Mouse (Mus musculus) heart, embryonic 14.5 days (tissue): ENCODE data around the gene Cblc. TPM values are rescaled to one million over a fixed set of nuclear protein-coding genes. Genes with fewer than 3 reads are reported as not detected.

Experiments
- ATAC-seq: fragments of 200-750 bp; cut with Nextera tagmentation; 2 replicates; pipeline ENCODE4 v1.8.0; 2017; ENCODE audit warnings: low read depth, moderate TSS enrichment; ENCODE audit not compliant: insufficient number of reproducible peaks, insufficient read depth, low FRiP score
- H3K27ac ChIP-seq, 2 experiments: fragments of 200-500 bp in 1 of 2; fragments of 300-500 bp in 1 of 2; sonication (generic) in 1 of 2; replicated peaks in 1 of 2; 2 replicates each; pipeline ENCODE4 v1.5.1; 2012 to 2014; ENCODE audit warnings: low read depth in 2 of 2, low read length in 2 of 2, control low read depth in 1 of 2, mild to moderate bottlenecking in 1 of 2, mixed read lengths in 1 of 2; ENCODE audit not compliant: control insufficient read depth in 1 of 2, insufficient read depth in 1 of 2
- H3K27me3 ChIP-seq: fragments of 300-500 bp; sonication (generic); 2 replicates; pipeline ENCODE4 v1.6.1; 2014; ENCODE audit warnings: mild to moderate bottlenecking, low read length, control low read depth; ENCODE audit not compliant: control insufficient read depth, insufficient read depth
- H3K36me3 ChIP-seq: fragments of 300-500 bp; sonication (generic); 2 replicates; pipeline ENCODE4 v1.6.1; 2014; ENCODE audit warnings: mild to moderate bottlenecking, control low read depth, low read length, mixed read lengths; ENCODE audit not compliant: control insufficient read depth, insufficient read depth
- H3K4me1 ChIP-seq, 2 experiments: fragments of 200-500 bp in 1 of 2; fragments of 300-500 bp in 1 of 2; sonication (generic) in 1 of 2; 2 replicates each; pipeline ENCODE4 v1.6.1; 2012 to 2014; ENCODE audit warnings: low read length in 2 of 2, control low read depth in 1 of 2, mixed read lengths in 1 of 2; ENCODE audit not compliant: control insufficient read depth in 2 of 2, insufficient read depth in 2 of 2
- H3K4me2 ChIP-seq: fragments of 300-500 bp; sonication (generic); 2 replicates; pipeline ENCODE4 v1.6.1; 2014; ENCODE audit warnings: mild to moderate bottlenecking, low read length
- H3K4me3 ChIP-seq, 2 experiments: fragments of 200-500 bp in 1 of 2; fragments of 300-500 bp in 1 of 2; sonication (generic) in 1 of 2; 2 replicates each; pipeline ENCODE4 v1.5.1; 2012 to 2014; ENCODE audit warnings: low read length in 2 of 2, mild to moderate bottlenecking in 2 of 2, control low read depth in 1 of 2, low read depth in 1 of 2, moderate library complexity in 1 of 2; ENCODE audit not compliant: control insufficient read depth in 1 of 2, insufficient read depth in 1 of 2
- H3K9ac ChIP-seq: fragments of 300-500 bp; sonication (generic); 2 replicates; pipeline ENCODE4 v1.6.1; 2014; ENCODE audit warnings: mild to moderate bottlenecking, low read length
- H3K9me3 ChIP-seq: fragments of 300-500 bp; sonication (generic); 2 replicates; pipeline ENCODE4 v1.6.1; 2016; ENCODE audit warnings: low read length, control low read depth; ENCODE audit not compliant: control insufficient read depth
- WGBS: fragments of 180-500 bp; shearing (Covaris S2); extraction: QIAGEN DNeasy Blood & Tissue Kit; methylation state at CpG from one replicate; pipeline ENCODE4 v1.1.7; 2014; 5-methylcytosine and 5-hydroxymethylcytosine counted together
- polyA plus RNA-seq: library from polyadenylated mRNA; unstranded; fragments of >200 nt; fragmentation: Nextera tagmentation; extraction: Ambion mirVana; gene quantifications from 2 replicates; pipeline ENCODE4 v1.2.1, GENCODE M21; 2014

Gene Cblc
- polyA plus RNA-seq, 1 experiment from 2014 or later, result not detected

DNA sequence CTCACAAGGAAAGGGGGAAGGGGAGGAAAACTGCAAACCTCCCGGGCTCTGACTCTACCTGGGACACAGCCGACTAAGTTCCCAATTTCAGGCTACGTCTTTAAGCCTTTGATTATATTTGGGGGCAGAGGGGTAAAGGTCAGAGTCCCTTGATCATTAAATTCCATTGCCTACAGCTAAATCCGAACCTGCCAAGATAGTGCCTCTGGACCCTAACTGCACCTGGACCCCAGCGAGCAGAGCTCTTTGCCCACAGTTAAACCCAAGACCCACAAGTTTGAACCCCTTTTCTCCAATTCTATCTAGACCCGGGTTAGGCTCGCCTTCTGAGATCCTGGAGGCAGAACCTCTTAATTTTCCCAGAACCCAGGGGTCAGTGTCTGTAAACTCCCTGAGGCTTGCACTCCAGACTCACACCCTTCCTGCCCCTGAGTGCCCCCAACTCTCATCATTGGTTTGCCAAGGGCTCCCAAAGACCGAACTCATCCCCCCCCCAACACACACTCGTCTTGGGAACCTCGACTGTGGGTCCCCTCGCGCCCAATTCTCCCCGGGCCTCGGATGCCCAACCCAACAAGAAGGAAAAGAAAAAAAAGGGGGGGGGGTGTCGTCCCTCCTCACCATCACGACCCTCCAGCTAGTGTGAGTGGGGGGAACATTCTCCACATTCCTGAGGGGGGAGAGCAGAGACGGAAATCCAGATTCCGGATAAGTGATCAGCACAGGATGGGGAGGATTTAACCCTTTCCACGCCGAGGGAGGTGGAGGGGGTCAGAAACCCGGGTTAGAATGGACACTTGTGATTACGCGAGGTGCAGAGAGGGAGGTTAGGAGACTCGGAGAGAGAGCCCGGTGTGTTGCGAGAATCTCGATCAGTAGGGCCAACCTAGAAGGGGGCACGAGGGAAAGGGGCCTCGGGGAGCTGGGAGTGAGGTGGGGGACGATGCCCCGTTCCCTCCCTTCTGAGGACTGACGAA, 48.1 kb downstream of the Cblc start:
- H3K9ac ChIP-seq, result peak overlapping the region; percentile 93
- 0 out of 2 replicates have a peak, but pooled peaks cover 2% of the 10 kb centered on the region for H3K9me3 ChIP-seq
- peak overlapping the region; percentile 57 to 89 for H3K27ac ChIP-seq
- WGBS, result under 1% methylated on average over 31 of the region's 32 CpGs
- ATAC-seq, result no peak
- H3K4me1 ChIP-seq, result peaks cover 48 to 61% of the 10 kb centered on the region in 2 experiments
- peak overlapping the region; percentile 93 for H3K4me2 ChIP-seq
- H3K27me3 ChIP-seq, result no peaks in the 10 kb centered on the region
- peak overlapping the region; percentile 70 to 96 for H3K4me3 ChIP-seq
- peaks cover 10% of the 10 kb centered on the region for H3K36me3 ChIP-seq

DNA sequence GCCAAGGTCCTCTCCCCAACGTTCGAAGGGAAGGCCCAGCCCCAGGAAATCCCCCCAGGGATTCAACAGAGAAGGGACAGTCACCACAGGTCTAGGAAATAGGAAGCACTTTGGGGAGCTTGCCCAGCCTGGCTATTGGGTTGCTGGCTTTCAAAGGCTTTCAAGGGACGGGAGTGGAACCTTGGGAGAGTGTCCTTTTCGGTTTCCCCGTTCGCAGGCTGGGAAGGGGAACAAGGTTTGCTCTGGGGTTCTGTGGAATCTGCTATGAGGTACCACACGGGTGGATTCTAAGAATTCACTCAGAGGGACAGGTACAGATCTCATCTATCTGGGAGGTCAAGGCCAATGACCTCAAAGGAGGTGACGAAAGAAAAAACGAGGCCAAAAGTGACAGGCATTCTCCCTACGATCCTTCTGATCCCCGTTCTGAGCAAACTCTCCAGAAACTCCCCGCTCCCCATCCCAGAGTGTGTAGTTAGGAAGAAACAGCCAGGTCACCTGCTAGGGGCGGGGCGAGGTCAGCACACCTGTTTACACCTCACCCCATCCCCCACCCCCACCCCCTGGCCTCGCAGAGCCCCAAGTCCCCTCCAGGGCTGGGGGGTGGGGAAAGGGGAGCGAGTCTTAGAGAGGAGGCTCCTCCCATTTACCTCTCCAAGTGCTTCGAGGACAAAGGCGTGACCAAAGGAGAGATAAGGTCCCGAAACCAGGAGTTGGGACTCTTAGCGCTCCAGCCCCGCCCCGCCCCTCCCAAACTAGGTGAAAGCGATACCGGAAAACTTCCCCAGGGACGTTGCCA, 49.0 kb downstream of the Cblc start:
- H3K9ac ChIP-seq, result peak overlapping the region; percentile 93
- H3K4me3 ChIP-seq, result peak overlapping the region; percentile 70 to 96
- peak overlapping the region; percentile 93 for H3K4me2 ChIP-seq
- ATAC-seq, result no peak
- WGBS, result 14% methylated on average over 25 of the region's 25 CpGs
- peaks cover 47 to 55% of the 10 kb centered on the region in 2 experiments for H3K4me1 ChIP-seq
- no peaks in the 10 kb centered on the region for H3K9me3 ChIP-seq
- H3K36me3 ChIP-seq, result peaks cover 17% of the 10 kb centered on the region
- peak overlapping the region; percentile 57 to 89; a peak in 3 of 4 replicates for H3K27ac ChIP-seq
- no peaks in the 10 kb centered on the region for H3K27me3 ChIP-seq

DNA sequence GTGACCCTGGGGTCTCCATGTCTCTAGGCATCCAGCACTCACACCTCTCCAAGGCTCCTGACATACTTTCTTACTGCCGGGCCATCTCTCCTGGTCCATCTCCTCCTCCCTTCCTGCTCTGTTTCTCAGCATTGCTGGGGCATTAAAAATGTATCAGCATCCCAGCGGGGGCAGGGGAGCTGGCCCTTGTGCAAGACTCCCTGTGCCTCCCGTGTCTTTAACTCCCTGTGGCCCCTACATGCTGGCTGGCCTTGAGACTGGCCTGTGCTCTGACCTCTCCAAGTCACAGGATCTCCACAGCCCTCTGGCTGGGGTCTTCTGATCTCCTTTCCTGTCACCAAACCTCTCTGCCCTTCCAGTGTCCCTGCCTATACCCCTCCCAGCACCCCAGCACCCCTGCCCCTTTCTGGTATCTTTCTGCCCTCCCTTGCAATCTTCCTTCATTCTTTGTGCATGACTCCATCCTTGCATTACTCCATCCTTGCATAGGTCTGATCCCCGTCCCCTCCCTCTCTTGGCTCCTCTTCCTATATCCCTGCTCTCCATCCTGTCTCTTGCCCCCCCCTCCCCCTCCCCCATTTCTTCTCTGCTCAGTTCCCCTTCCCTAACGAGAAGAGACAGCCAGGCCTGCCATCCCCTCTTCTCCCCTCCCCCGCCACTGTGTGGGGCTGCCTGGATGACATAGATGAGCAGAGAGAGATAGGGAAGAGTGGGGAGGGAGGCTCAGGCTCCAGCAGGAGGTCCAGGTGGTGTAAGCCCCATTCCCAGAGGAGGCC, 50.0 kb downstream of the Cblc start:
- Histone ChIP-seq H3K4me3 (peak overlapping the region; percentile 6 to 70; a peak in 2 of 4 replicates), H3K9me3 (no peaks in the 10 kb centered on the region), H3K9ac (peak overlapping the region; percentile 93; the same call in 1 of the 2 replicates), H3K27ac (peak overlapping the region in 1 of 2 experiments; percentile 89; a peak in 3 of 4 replicates), H3K27me3 (no peaks in the 10 kb centered on the region), H3K4me2 (peak overlapping the region; percentile 93), H3K4me1 (peaks cover 49 to 59% of the 10 kb centered on the region in 2 experiments), H3K36me3 (peaks cover 24% of the 10 kb centered on the region)
- no peak for ATAC-seq
- WGBS, result 35% methylated on average over 6 of the region's 6 CpGs

DNA sequence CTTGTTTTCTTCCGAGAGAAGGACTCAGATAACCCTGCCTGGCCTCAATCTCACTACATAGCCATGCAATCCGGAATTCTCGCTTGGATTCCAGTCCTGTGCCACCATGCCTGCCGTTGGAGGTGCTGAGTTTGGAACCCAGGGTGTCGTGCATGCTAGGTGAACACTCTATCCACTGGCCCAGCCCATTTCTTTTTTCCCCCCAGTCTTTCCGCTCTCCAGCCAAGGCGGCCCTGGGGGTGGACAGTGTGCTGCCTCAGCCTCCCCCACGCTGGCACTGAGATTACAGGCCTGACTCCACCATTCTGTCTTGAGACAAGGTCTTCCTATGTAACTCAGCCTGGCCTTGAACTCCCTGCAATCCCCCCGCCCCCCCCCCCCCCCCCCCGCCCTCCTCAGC, 50.6 kb downstream of the Cblc start:
- no peak for ATAC-seq
- H3K4me2 ChIP-seq, result no peak overlapping the region
- peaks cover 24% of the 10 kb centered on the region for H3K36me3 ChIP-seq
- H3K4me3 ChIP-seq, result no peak overlapping the region
- no peak overlapping the region for H3K9ac ChIP-seq
- H3K27me3 ChIP-seq, result no peaks in the 10 kb centered on the region
- no peaks in the 10 kb centered on the region for H3K9me3 ChIP-seq
- peaks cover 49 to 59% of the 10 kb centered on the region in 2 experiments for H3K4me1 ChIP-seq
- H3K27ac ChIP-seq, result no peak overlapping the region
- 61% methylated on average over 8 of the region's 10 CpGs for WGBS

DNA sequence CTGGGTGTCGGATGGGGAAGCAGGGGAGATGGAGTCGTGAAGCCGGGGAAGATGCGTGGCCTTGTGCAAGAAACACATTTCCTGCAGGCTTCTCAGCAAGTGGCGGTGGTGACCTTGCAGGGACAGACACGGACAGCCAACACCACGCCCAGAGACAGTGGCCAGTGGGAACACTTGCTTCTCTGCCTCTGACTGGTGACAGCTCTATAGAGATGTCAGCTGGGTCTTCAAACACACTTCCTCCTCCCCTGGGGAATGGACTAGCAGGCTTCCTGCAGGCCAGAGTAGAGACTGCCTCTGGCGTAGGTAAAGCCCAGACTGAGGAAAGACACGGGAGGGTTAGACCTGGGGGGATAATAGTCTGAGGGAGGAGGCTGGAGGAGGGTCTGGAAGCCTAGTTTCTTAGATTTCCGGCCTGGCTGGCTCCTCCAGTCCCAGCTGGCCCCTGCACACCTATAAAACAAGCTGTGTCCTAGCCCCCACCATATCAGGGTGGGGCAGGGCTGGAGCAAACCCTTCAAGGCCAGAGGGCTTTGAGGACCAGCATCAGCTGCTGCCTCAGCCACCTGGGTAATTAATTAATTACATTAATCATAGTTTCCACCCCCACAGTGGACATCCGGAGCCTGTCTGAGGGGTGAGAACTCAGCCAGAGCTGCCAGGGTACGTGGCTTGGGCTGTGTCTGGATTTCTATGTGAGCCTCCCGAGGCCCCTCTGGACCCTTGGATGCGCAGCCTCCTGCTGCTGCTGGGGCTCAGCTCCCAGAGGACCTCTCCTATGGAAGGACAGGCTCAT, 51.8 kb downstream of the Cblc start:
- ATAC-seq, result peak; percentile 36

DNA sequence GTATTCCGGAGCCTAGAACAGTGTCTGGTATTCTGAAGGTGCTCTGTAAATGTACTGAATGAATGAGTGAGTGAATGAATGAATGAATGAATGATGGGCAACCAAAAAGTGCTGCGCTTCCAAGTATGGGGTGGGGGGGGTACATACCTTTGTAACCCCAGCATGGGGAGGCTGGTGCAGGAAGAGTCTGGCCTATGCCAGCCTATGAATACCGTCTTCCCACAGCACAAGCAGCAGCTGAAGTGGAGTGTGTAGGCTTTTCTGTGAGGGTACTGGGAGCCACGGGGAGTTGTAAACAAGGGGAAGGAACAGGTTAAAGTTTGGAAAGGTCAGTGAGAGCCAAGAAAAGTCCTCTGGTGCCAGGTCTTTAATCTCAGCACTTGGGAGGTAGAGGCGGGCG, 52.8 kb downstream of the Cblc start:
- WGBS, result 87% methylated on average over 6 of the region's 6 CpGs

More for the DNA sequence above, 51.8 kb downstream of the Cblc start:
- Histone ChIP-seq H3K4me1 (peaks cover 43 to 53% of the 10 kb centered on the region in 2 experiments), H3K9me3 (no peaks in the 10 kb centered on the region), H3K4me3 (no peak overlapping the region), H3K27me3 (no peaks in the 10 kb centered on the region), H3K27ac (peak overlapping the region; percentile 80 to 87), H3K36me3 (peaks cover 33% of the 10 kb centered on the region), H3K4me2 (peak overlapping the region; percentile 47), H3K9ac (peak overlapping the region; percentile 64)
- WGBS, result 27% methylated on average over 14 of the region's 14 CpGs

More for the DNA sequence above, 52.8 kb downstream of the Cblc start:
- Histone ChIP-seq H3K9me3 (no peaks in the 10 kb centered on the region), H3K4me2 (no peak overlapping the region), H3K36me3 (peaks cover 33% of the 10 kb centered on the region), H3K4me3 (no peak overlapping the region), H3K4me1 (peaks cover 43 to 53% of the 10 kb centered on the region in 2 experiments), H3K27me3 (no peaks in the 10 kb centered on the region), H3K9ac (no peak overlapping the region), H3K27ac (peak overlapping the region in 1 of 2 experiments; percentile 87; a peak in 2 of 4 replicates)
- no peak for ATAC-seq
